Mouse (Mus musculus): Measurements from ENCODE around the gene Stk40. TPM values are rescaled to one million over a fixed set of nuclear protein-coding genes. Genes with fewer than 3 reads are reported as not detected.

The Stk40 gene
- total RNA-seq, 2 experiments from 2014 or later: 20.8 to 21.3 TPM

GRCm38 (mm10) chr4:126120506-126120905, 16.7 kb downstream of the Stk40 start:
- DNase-seq (ENCODE audit: low spot score in 2 of 2): no peak

GRCm38 (mm10) chr4:126123309-126124040, 19.7 kb downstream of the Stk40 start:
- DNase-seq (ENCODE audit: low spot score in 2 of 2): no peak

- DNase-seq (ENCODE audit: low spot score in 2 of 2): no peak
Measured at GRCm38 (mm10) chr4:126130502-126130901, 26.7 kb downstream of the Stk40 start.

- peak; percentile 52 to 84 for DNase-seq (ENCODE audit: low spot score in 2 of 2)
Measured at GRCm38 (mm10) chr4:126131290-126132121, 27.7 kb downstream of the Stk40 start.

GRCm38 (mm10) chr4:126132636-126133264, 29.0 kb downstream of the Stk40 start:
- DNase-seq (ENCODE audit: low spot score in 2 of 2): no peak

GRCm38 (mm10) chr4:126134236-126134635, 30.5 kb downstream of the Stk40 start:
- no peak for DNase-seq (ENCODE audit: low spot score in 2 of 2)

GRCm38 (mm10) chr4:126134639-126135038, 30.9 kb downstream of the Stk40 start:
- DNase-seq (ENCODE audit: low spot score in 2 of 2): no peak

GRCm38 (mm10) chr4:126137773-126138172, 34.0 kb downstream of the Stk40 start:
- DNase-seq (ENCODE audit: low spot score in 2 of 2): no peak

- DNase-seq (ENCODE audit: low spot score in 2 of 2): no peak
Measured at GRCm38 (mm10) chr4:126141021-126141420, 37.3 kb downstream of the Stk40 start.

GRCm38 (mm10) chr4:126145396-126145795, 41.6 kb downstream of the Stk40 start:
- DNase-seq (ENCODE audit: low spot score in 2 of 2): no peak

GRCm38 (mm10) chr4:126146974-126147532, 43.3 kb downstream of the Stk40 start:
- no peak for DNase-seq (ENCODE audit: low spot score in 2 of 2)

GRCm38 (mm10) chr4:126147533-126148160, 43.9 kb downstream of the Stk40 start, which contains the start of gene Eva1b:
Eva1b (plus strand) TSS chr4:126147744.
- no peak for DNase-seq (ENCODE audit: low spot score in 2 of 2)

GRCm38 (mm10) chr4:126148161-126148961, 44.6 kb downstream of the Stk40 start:
- no peak for DNase-seq (ENCODE audit: low spot score in 2 of 2)

- no peak for DNase-seq (ENCODE audit: low spot score in 2 of 2)
Measured at GRCm38 (mm10) chr4:126149041-126149676, 45.4 kb downstream of the Stk40 start.

- no peak for DNase-seq (ENCODE audit: low spot score in 2 of 2)
Measured at GRCm38 (mm10) chr4:126149798-126150197, 46.0 kb downstream of the Stk40 start.

GRCm38 (mm10) chr4:126150297-126150948, 46.7 kb downstream of the Stk40 start:
- no peak for DNase-seq (ENCODE audit: low spot score in 2 of 2)

- no peak for DNase-seq (ENCODE audit: low spot score in 2 of 2)
Measured at GRCm38 (mm10) chr4:126150949-126151320, 47.2 kb downstream of the Stk40 start.

- no peak for DNase-seq (ENCODE audit: low spot score in 2 of 2)
Measured at GRCm38 (mm10) chr4:126151701-126152440, 48.1 kb downstream of the Stk40 start.
